Mouse (Mus musculus) c-Kit-positive CD71-positive TER-119-positive erythroid progenitor cells, embryonic 14.5 days (primary cell): ENCODE data around the gene Frmd4b.

Experiments used
- DNase-seq: peaks from one replicate; pipeline ENCODE4 v3.0.0-alpha.2; 2013; ENCODE audit warnings: low spot score

Gene Frmd4b

DNA sequence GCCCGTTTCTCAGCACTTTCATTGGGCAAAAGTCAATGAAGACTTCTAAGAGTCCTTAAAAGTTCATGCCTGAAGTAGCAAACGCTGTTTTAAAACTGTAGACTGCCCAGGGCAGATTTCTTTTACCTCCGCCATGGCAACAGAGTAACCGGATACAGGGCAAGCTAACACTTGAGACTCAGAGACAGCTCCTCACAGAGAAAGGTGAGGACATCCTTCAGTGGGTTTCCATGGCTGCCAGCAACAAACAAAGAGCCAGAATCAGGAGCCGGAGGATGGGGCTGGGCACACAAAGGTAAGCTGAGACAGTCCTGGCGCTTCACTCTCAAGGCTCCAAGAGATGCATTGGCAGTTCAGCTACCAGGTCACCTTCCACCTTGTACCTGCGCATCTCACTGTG, 260.7 kb downstream of the Frmd4b start:
- DNase-seq, result no peak

DNA sequence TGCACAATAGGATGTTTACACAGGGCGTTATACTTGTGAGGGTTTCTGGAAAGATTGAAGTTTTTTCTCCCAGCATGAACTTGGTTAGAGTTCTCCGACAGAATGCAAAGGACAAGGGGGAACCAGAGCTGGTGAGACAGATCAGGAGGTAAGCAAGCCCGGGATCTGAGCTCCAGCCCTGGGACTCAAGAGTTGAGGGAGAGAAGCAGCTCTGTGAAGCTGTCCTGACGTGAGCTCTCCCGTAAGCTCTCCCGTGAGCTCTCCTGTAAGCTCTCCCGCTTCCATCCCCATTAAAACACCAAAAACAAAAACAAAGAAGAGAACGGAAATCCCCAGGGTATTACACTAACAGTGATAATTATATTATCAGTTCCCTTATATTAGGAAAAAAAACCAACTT, 262.2 kb downstream of the Frmd4b start:
- no peak for DNase-seq

- DNase-seq, result no peak
Observed at GRCm38 (mm10) chr6:97353933-97354332, 263.4 kb downstream of the Frmd4b start.

DNA sequence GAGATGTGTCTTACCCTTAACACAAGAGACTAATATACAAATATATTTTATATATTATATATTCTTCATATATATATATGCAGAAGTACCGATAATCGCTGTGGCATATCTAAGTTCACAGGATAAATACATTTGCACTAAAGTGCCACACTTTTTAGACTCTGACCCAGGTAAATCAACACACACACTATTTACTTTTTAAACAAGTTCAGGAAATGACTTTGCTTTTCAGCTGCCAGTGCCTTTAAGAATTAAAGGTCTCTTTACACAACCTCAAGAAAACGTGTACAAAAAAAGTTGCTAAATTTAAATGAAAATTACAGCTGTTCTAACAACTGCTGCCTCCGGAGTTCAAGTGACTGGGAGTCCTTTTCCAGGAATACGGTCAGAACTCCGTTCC, 264.0 kb downstream of the Frmd4b start:
- no peak for DNase-seq

- no peak for DNase-seq
Observed at GRCm38 (mm10) chr6:97352505-97353154, 264.7 kb downstream of the Frmd4b start.

- DNase-seq, result no peak
Observed at GRCm38 (mm10) chr6:97349355-97350138, 267.8 kb downstream of the Frmd4b start.

GRCm38 (mm10) chr6:97346932-97347331, 270.4 kb downstream of the Frmd4b start:
- DNase-seq, result no peak

- DNase-seq, result no peak
Observed at GRCm38 (mm10) chr6:97346527-97346926, 270.8 kb downstream of the Frmd4b start.

GRCm38 (mm10) chr6:97345921-97346320, 271.4 kb downstream of the Frmd4b start:
- no peak for DNase-seq

DNA sequence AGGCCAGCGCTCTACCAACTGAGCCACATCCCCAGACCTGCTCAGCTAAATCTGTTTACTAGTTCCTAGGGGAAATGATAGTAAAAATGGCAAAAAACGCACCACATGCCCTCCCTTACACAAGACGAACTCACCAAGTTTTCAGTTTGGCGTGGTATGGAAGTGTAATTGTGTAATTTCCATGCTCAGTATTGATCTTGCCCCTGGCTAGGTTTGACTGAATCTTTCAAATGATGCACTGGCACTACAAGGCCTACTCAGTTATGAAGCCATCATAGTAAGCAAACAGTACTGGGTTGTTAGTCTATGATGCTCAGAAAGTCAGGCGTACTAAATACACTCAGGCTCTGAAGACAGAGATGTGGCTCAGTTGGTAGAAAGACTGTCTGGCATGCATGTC, 275.2 kb downstream of the Frmd4b start:
- DNase-seq, result no peak

- DNase-seq, result no peak
Observed at GRCm38 (mm10) chr6:97341628-97342027, 275.7 kb downstream of the Frmd4b start.

DNA sequence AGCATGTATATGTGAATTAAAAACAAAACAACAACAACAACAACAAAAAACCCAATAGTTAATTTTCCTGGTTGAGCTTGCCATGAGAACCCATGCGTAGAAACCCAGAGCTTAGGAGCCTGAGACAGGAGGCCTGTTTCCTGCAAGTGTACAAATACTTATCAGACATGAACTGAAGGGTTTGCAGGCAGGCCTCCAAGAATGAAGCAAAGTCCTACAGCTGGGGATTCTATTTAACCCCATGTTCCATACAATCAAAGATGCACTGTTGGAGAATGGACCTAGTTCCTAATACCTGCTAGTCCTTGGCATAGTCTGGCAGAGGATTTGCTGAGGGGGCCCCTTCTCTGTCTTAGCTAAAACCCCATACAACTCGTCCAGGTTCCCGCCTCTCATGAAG, 276.2 kb downstream of the Frmd4b start:
- DNase-seq, result no peak

DNA sequence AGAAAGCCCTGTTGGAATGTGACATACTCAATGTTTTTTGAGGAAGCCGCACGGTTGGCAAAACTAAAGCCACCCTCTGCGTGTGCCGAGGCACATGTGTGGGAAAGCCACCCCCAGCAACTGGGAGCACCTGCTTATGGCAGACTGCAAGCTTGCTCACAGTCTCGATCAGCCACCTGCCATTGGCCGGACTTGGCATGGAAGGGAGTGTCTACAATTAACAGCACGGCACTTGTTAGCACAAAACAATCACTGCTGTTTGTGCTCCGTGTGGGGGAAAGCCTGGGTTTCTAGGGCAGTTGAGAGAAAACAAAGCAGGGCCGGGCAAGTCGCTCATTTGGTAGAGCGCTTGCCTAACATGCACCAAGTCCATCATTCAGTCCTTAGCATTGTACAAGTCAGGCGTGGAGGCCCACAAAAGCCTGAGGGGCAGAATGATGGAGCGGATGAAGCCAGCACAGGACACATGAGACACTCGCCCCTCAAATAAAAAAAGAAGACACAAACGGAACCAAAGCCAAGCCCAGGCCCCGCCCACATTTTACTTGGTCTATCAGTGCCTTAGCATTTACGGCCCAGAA, 277.0 kb downstream of the Frmd4b start:
- DNase-seq, result no peak

- no peak for DNase-seq
Observed at GRCm38 (mm10) chr6:97339271-97339681, 278.1 kb downstream of the Frmd4b start.

DNA sequence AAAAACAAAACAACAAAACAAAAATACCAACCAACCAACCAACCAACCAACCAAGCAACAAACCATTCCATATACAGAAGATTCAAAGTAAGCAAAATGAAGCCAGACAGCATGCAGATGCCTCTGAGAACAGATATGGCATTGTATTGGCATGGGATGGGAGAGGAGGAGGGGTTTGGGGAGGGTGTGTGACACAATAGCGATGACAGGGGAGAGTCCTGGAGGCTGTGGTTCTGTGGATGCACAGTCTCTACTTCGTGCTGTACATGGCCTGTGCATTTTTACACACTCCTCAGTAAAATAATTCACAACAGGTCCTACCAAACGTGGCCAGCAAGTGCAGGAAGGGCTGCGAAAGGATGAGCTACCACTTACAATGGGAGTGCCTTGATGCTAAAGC, 278.5 kb downstream of the Frmd4b start:
- no peak for DNase-seq

GRCm38 (mm10) chr6:97333323-97333722, 284.0 kb downstream of the Frmd4b start:
- DNase-seq, result no peak

- DNase-seq, result no peak
Observed at GRCm38 (mm10) chr6:97323951-97324350, 293.4 kb downstream of the Frmd4b start.

GRCm38 (mm10) chr6:97322126-97322525, 295.2 kb downstream of the Frmd4b start:
- DNase-seq, result no peak

- DNase-seq, result no peak
Observed at GRCm38 (mm10) chr6:97321156-97321555, 296.2 kb downstream of the Frmd4b start.

DNA sequence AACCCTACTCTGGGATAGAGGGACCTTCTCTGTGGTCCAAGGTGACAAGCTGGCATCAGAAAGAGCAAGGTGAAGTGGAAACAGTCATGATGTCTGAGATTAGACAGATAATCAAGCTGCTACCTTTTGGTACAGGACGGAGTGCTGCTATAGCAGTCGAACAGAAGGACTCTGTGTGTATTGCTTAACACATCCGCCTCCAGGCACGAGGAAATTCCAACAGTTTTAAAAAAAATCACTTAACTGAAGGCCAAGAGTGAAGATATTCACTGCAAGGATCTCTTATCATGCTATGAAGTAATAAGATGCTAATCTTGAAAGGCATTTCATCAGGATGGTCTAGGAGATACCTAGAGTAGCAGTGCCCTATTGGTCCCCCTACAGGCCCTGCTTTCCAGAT, 298.3 kb downstream of the Frmd4b start:
- no peak for DNase-seq

- no peak for DNase-seq
Observed at GRCm38 (mm10) chr6:97317956-97318355, 299.4 kb downstream of the Frmd4b start.

DNA sequence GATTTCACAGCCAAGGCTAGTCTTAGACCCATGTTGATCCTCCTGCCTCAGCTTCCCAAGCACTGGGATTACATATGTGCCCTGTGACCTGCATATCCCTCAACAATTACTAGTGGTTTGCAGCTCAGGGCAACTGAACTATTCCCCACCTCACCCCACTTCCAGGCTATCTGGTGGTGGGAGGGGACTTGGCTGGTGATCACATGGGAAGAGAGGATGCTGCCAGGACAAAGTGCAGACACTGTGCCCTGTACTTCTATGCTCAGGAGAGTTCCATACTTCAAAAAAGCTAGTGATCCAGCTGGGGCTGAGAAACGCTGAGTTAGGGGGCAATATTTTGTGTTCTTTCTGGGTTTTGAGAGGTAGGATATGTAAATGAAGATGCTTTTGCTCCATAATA, 300.6 kb downstream of the Frmd4b start:
- no peak for DNase-seq

DNA sequence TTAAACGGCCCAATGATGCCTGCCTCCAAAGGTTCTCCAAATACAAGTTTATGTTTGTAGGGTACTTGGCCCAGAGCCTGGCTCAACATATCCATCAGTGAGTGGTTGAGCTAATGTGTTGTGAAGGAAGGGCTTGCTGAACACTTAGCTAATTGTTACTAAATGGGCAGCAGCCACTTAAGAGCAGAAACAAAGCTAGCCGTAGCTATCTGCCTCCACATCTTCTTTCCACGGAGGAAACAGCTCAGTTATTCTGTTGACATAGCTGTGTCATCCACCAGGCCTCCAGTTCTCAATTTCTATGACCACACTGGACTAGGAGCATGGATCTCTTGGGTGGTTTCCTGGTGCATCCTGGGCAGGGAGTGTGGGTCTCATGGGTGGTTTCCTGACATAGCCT, 302.0 kb downstream of the Frmd4b start:
- DNase-seq, result no peak
